ENCODE assay signal across 20 mouse cellular contexts in genomic region chr10:79969124-79969568, GRCm38 (mm10). TPM values are rescaled to one million over a fixed set of nuclear protein-coding genes. Genes with fewer than 3 reads are reported as not detected.
DNase-seq lines count a peak whose midpoint lies in the region; ATAC-seq and TF ChIP-seq lines count a peak whose summit lies in the region.
"Had no signal": no experiment of that assay in that cellular context is flagged by ENCODE, and none has a peak within 500 bp of the region (broad histone marks: within the 10 kb centered on the region; RNA-seq: fewer than 3 reads in every experiment).

No protein-coding gene starts in this region.

- H3K9ac ChIP-seq in forebrain, postnatal 0 days, result no peak overlapping the region
- no peak overlapping the region for H3K9ac ChIP-seq in forebrain, embryonic 14.5 days (ENCODE audit: low read length)
- H3K9ac ChIP-seq: liver, embryonic 14.5 days had no signal

- intact Hi-C loops in left cerebral cortex, postnatal 4 days (cut with DNase I), result no loop called here

- peak; percentile 23; the same call in 1 of the 2 replicates for ATAC-seq in forebrain, postnatal 0 days
- no peak for ATAC-seq in forebrain, embryonic 14.5 days
- ATAC-seq: forebrain, embryonic 16.5 days; hindbrain, embryonic 16.5 days had no signal

- DNase-seq in forebrain, postnatal 0 days, result no peak
- no peak for DNase-seq in forebrain, embryonic 14.5 days (ENCODE audit: low spot score)
- peak; percentile 67 for DNase-seq in left cerebral cortex, postnatal 4 days
- no peak for DNase-seq in left cerebral cortex, adult 9 months (ENCODE audit: low spot score in 2 of 2)
- DNase-seq in NIH3T3 (ENCODE audit: low read depth), result peak; percentile 85
- peak; percentile 71 for DNase-seq in kidney, postnatal 14 days
- no peak for DNase-seq in thymus, postnatal 4 days
- no peak for DNase-seq in gastrocnemius, adult 18-20 months (ENCODE audit: low spot score)
- DNase-seq: adrenal gland, postnatal 14 days; gastrocnemius, postnatal 14 days; lung, postnatal 14 days; right cerebral cortex, adult 18-20 months had no signal

- no peak overlapping the region for H3K4me2 ChIP-seq in forebrain, postnatal 0 days (ENCODE audit: low read depth)
- H3K4me2 ChIP-seq in forebrain, embryonic 14.5 days (ENCODE audit: low read length), result no peak overlapping the region

- H3K9me3 ChIP-seq in forebrain, postnatal 0 days (ENCODE audit: low read length), result no peaks in the 10 kb centered on the region
- no peaks in the 10 kb centered on the region for H3K9me3 ChIP-seq in forebrain, embryonic 14.5 days (replicated peaks; ENCODE audit: control insufficient read depth, low read length)
- H3K9me3 ChIP-seq: embryonic facial prominence, embryonic 10.5 days; heart, embryonic 10.5 days; midbrain, embryonic 10.5 days had no signal

- H3K4me3 ChIP-seq in forebrain, postnatal 0 days (ENCODE audit: low read depth, low read length), result no peak overlapping the region
- H3K4me3 ChIP-seq in forebrain, embryonic 14.5 days (ENCODE audit: low read depth, low read length), result no peak overlapping the region
- H3K4me3 ChIP-seq: embryonic facial prominence, embryonic 10.5 days; erythroblast, embryonic 14.5 days; heart, embryonic 10.5 days; midbrain, embryonic 10.5 days; myocyte had no signal

- 8% methylated on average over 3 of the region's 3 CpGs for WGBS in forebrain, postnatal 0 days
- WGBS in forebrain, embryonic 14.5 days, result 19% methylated on average over 3 of the region's 3 CpGs

- no peak overlapping the region for H3K27ac ChIP-seq in forebrain, postnatal 0 days (ENCODE audit: low read depth, low read length)
- no peak overlapping the region for H3K27ac ChIP-seq in forebrain, embryonic 14.5 days (ENCODE audit: low read depth, low read length)
- H3K27ac ChIP-seq: embryonic facial prominence, embryonic 10.5 days; heart, embryonic 10.5 days; liver, embryonic 14.5 days; midbrain, embryonic 10.5 days had no signal

- H3K36me3 ChIP-seq in forebrain, postnatal 0 days (ENCODE audit: insufficient read depth), result peaks cover 40% of the 10 kb centered on the region
- H3K36me3 ChIP-seq in forebrain, embryonic 14.5 days (ENCODE audit: control insufficient read depth, insufficient read depth, low read length), result peaks cover 45% of the 10 kb centered on the region

- TF ChIP-seq CTCF in forebrain, postnatal 0 days (IDR thresholded peaks at IDR 0.05; ENCODE audit: low read depth), result no peak

- H3K4me1 ChIP-seq in forebrain, postnatal 0 days (ENCODE audit: insufficient read depth), result no peaks in the 10 kb centered on the region
- no peaks in the 10 kb centered on the region; the same call in 1 of the 2 replicates for H3K4me1 ChIP-seq in forebrain, embryonic 14.5 days (ENCODE audit: control insufficient read depth, insufficient read depth, low read length)

- H3K27me3 ChIP-seq in forebrain, postnatal 0 days (ENCODE audit: insufficient read depth, low read length), result peaks cover 12% of the 10 kb centered on the region
- peaks cover 30% of the 10 kb centered on the region for H3K27me3 ChIP-seq in forebrain, embryonic 14.5 days (replicated peaks; ENCODE audit: control insufficient read depth, insufficient read depth, low read length)

RNA-seq across cellular contexts. Expression of gene Grin3b, which starts 1.4 kb away (rescaled TPM):
- total RNA-seq in forebrain, postnatal 0 days (2014; rRNA removed), result 0.14 and 0.15 TPM in 2 replicates
- polyA plus RNA-seq in forebrain, postnatal 0 days (2015; fragmentation: Nextera tagmentation; extraction: Ambion mirVana), result 0.09 and 0.18 TPM in 2 replicates
- polyA plus RNA-seq in forebrain, embryonic 14.5 days (2014; fragmentation: Nextera tagmentation; extraction: Ambion mirVana), result 0.23 and 0.40 TPM in 2 replicates
- total RNA-seq in left cerebral cortex, postnatal 4 days (2021), result under 1 TPM; 0.12 to 0.30 TPM
- under 1 TPM; 0.32 to 0.59 TPM for total RNA-seq in gastrocnemius, adult 18-20 months (2021)
- total RNA-seq: adrenal gland, postnatal 14 days had no signal
- polyA plus RNA-seq: erythroblast, embryonic 14.5 days had no signal

RNA-seq across cellular contexts. Expression of gene Wdr18, which starts 9.2 kb away (rescaled TPM):
- total RNA-seq in forebrain, postnatal 0 days (2014; rRNA removed), result 58.2 and 84.6 TPM in 2 replicates
- polyA plus RNA-seq in forebrain, postnatal 0 days (2015; fragmentation: Nextera tagmentation; extraction: Ambion mirVana), result 91.9 and 107 TPM in 2 replicates
- 96.4 and 101 TPM in 2 replicates for polyA plus RNA-seq in forebrain, embryonic 14.5 days (2014; fragmentation: Nextera tagmentation; extraction: Ambion mirVana)
- total RNA-seq in left cerebral cortex, postnatal 4 days (2021), result 10 to 100 TPM; 51.7 to 55.8 TPM
- total RNA-seq in gastrocnemius, adult 18-20 months (2021), result 10 to 100 TPM; 21.0 to 22.9 TPM

RNA-seq across cellular contexts. Expression of gene Tmem259, which starts 15.0 kb away (rescaled TPM):
- 109 and 129 TPM in 2 replicates for total RNA-seq in forebrain, postnatal 0 days (2014; rRNA removed)
- 25.6 and 26.5 TPM in 2 replicates for polyA plus RNA-seq in forebrain, postnatal 0 days (2015; fragmentation: Nextera tagmentation; extraction: Ambion mirVana)
- polyA plus RNA-seq in forebrain, embryonic 14.5 days (2014; fragmentation: Nextera tagmentation; extraction: Ambion mirVana), result 10.5 and 13.4 TPM in 2 replicates
- 100 to 1,000 TPM; 117 to 127 TPM for total RNA-seq in left cerebral cortex, postnatal 4 days (2021)
- 10 to 100 TPM; 68.7 to 84.2 TPM for total RNA-seq in gastrocnemius, adult 18-20 months (2021)

RNA-seq across cellular contexts. Expression of gene Cnn2, which starts 19.2 kb away (rescaled TPM):
- 19.5 and 28.2 TPM in 2 replicates for total RNA-seq in forebrain, postnatal 0 days (2014; rRNA removed)
- polyA plus RNA-seq in forebrain, postnatal 0 days (2015; fragmentation: Nextera tagmentation; extraction: Ambion mirVana), result 15.7 and 17.0 TPM in 2 replicates
- polyA plus RNA-seq in forebrain, embryonic 14.5 days (2014; fragmentation: Nextera tagmentation; extraction: Ambion mirVana), result 33.2 and 40.0 TPM in 2 replicates
- total RNA-seq in left cerebral cortex, postnatal 4 days (2021), result 10 to 100 TPM; 12.4 to 17.2 TPM
- 10 to 100 TPM in 1 of 2 experiments, 1 to 10 TPM in 1; 5.2 to 10.5 TPM for total RNA-seq in gastrocnemius, adult 18-20 months (2021)

RNA-seq across cellular contexts. Expression of gene Abca7, which starts 27.1 kb away (rescaled TPM):
- total RNA-seq in forebrain, postnatal 0 days (2014; rRNA removed), result 6.1 and 6.2 TPM in 2 replicates
- polyA plus RNA-seq in forebrain, postnatal 0 days (2015; fragmentation: Nextera tagmentation; extraction: Ambion mirVana), result 1.1 TPM in 2 replicates
- 2.1 and 3.1 TPM in 2 replicates for polyA plus RNA-seq in forebrain, embryonic 14.5 days (2014; fragmentation: Nextera tagmentation; extraction: Ambion mirVana)
- total RNA-seq in left cerebral cortex, postnatal 4 days (2021), result 1 to 10 TPM; 7.2 to 8.1 TPM
- total RNA-seq in gastrocnemius, adult 18-20 months (2021), result 1 to 10 TPM; 6.6 to 7.6 TPM

Comparison
In these comparisons a context has a peak if more than half of its experiments do, and no peak if none do; other contexts are left out.
1. DNase-seq: peak in left cerebral cortex, postnatal 4 days (single experiment), NIH3T3 (single experiment) and kidney, postnatal 14 days (single experiment); none in forebrain, postnatal 0 days (single experiment), forebrain, embryonic 14.5 days (single experiment), left cerebral cortex, adult 9 months (0 of 2), thymus, postnatal 4 days (single experiment) and gastrocnemius, adult 18-20 months (single experiment).